Mouse (Mus musculus) spleen, adult 2 months (tissue): ENCODE measurements around the gene Cdc42se1.

Source experiments
- CTCF ChIP-seq: fragments of 200-500 bp; IDR thresholded peaks from 2 replicates; pipeline ENCODE4 v1.5.1; 2011; ENCODE audit warnings: mild to moderate bottlenecking, inconsistent platforms; ENCODE audit not compliant: insufficient read depth, insufficient read length, insufficient replicate concordance; ENCODE audit errors: extremely low read depth
- POLR2A ChIP-seq: fragments of 200-500 bp; IDR thresholded peaks from 2 replicates; pipeline ENCODE4 v1.6.1; 2011; ENCODE audit warnings: low read depth, low read length, inconsistent platforms

DNA sequence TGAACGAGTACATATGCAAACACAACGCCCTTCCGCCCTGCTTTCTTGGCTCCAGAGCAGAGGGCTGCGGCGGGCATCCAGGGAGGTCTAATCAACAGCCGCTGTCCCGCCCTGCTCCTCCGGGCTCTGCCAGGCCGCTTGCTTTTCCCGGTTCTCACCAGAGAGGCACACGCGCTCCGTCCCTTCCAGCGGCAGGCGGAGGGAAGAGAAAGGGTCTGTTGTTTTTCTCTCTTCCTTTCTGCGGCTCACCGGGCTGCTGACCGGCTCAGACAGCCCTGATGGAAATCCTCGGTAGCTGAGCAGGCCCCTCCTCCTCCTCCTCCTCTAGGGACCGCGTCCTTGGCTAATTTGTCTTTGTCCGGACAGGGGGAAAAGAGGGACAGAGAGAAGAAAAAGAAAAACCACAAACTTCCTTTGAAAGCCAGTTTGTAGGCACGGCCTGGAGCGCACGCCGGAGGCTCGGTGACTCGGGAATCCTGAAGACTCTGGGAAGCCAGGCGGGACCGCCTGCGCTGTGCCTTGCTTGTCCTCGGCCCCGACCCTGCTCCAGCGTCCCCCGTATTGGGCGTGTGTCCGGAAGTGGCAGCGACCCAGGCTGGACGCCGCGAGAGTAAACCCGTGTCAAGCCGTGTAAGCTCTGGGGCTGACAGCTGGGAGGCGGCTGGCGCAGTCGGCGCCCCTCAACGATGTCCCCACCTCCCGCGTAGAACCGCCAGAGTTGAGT lies 54.5 kb downstream of the Cdc42se1 start:
- TF ChIP-seq CTCF (no peak), POLR2A (peak; percentile 34; the same call in 1 of the 2 replicates)
